Mouse (Mus musculus): ENCODE results near the gene Cdkn1c. TPM values are rescaled to one million over a fixed set of nuclear protein-coding genes. Genes with fewer than 3 reads are reported as not detected.

The Cdkn1c gene
- polyA plus RNA-seq, 1 experiment from 2014 or later = 173 TPM

- Histone ChIP-seq H3K4me1 (ENCODE audit: control insufficient read depth, low read depth, low read length) (no peaks in the 10 kb centered on the region), H3K27ac (ENCODE audit: low read length) (no peak overlapping the region), H3K4me2 (ENCODE audit: low read depth, low read length) (no peak overlapping the region), H3K36me3 (ENCODE audit: control insufficient read depth, insufficient read depth) (no peaks in the 10 kb centered on the region), H3K9me3 (replicated peaks; ENCODE audit: control insufficient read depth, low read length) (no peaks in the 10 kb centered on the region), H3K27me3 (ENCODE audit: control insufficient read depth, insufficient read depth, low read depth, low read length) (peaks cover 20% of the 10 kb centered on the region), H3K4me3 (ENCODE audit: low read depth, low read length) (no peak overlapping the region), H3K9ac (ENCODE audit: low read depth, low read length) (no peak overlapping the region)
- ATAC-seq (ENCODE audit: low read depth) = no peak
- WGBS (ENCODE audit: insufficient replicate concordance) = 62% methylated on average over 7 of the region's 7 CpGs
Observed at GRCm38 (mm10) chr7:143433331-143433730, 27.5 kb downstream of the Cdkn1c start.

GRCm38 (mm10) chr7:143432631-143433030 lies 28.2 kb downstream of the Cdkn1c start:
- no peak for ATAC-seq (ENCODE audit: low read depth)
- H3K4me3 ChIP-seq (ENCODE audit: low read depth, low read length) = no peak overlapping the region
- no peaks in the 10 kb centered on the region for H3K4me1 ChIP-seq (ENCODE audit: control insufficient read depth, low read depth, low read length)
- WGBS (ENCODE audit: insufficient replicate concordance) = 40% methylated on average over 1 of the region's 1 CpGs
- H3K9ac ChIP-seq (ENCODE audit: low read depth, low read length) = no peak overlapping the region
- H3K9me3 ChIP-seq (replicated peaks; ENCODE audit: control insufficient read depth, low read length) = no peaks in the 10 kb centered on the region
- H3K4me2 ChIP-seq (ENCODE audit: low read depth, low read length) = no peak overlapping the region
- no peak overlapping the region for H3K27ac ChIP-seq (ENCODE audit: low read length)
- no peaks in the 10 kb centered on the region for H3K36me3 ChIP-seq (ENCODE audit: control insufficient read depth, insufficient read depth)
- H3K27me3 ChIP-seq (ENCODE audit: control insufficient read depth, insufficient read depth, low read depth, low read length) = peaks cover 13% of the 10 kb centered on the region

DNA sequence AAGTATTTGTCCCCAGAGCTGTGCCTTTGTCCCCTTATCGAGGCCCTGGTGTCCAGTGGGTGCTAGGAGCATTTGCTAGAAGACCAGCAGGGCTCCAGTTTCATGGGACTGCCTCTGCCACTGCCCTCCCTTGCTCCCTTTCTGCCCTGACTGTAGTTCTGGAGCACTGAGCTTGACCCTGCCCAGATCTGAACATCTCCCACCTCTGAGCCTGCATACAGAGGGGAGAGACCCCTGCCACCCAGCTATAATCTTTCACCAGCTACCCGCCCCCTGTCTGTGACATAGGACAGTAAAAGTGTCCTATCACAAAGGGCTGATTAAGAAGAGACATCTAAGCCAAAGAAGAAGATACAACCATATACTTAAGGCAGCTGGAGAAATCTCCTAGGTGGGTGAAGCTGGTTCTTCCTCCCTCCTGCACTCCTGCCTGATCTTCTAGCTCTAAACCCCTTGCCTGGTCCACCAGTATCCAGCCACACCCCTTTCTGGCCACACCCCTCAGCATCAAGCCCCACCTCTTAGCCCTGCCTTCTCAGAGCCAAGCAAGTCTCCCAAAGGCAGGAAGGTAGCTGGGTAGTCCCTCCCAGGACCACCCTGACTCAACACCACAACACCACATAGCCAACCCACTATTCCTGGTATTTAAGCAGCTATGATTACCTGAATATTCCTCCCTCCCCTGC lies 31.9 kb downstream of the Cdkn1c start:
- WGBS (ENCODE audit: insufficient replicate concordance) = 43% methylated on average over 2 of the region's 2 CpGs
- ATAC-seq (ENCODE audit: low read depth) = no peak

DNA sequence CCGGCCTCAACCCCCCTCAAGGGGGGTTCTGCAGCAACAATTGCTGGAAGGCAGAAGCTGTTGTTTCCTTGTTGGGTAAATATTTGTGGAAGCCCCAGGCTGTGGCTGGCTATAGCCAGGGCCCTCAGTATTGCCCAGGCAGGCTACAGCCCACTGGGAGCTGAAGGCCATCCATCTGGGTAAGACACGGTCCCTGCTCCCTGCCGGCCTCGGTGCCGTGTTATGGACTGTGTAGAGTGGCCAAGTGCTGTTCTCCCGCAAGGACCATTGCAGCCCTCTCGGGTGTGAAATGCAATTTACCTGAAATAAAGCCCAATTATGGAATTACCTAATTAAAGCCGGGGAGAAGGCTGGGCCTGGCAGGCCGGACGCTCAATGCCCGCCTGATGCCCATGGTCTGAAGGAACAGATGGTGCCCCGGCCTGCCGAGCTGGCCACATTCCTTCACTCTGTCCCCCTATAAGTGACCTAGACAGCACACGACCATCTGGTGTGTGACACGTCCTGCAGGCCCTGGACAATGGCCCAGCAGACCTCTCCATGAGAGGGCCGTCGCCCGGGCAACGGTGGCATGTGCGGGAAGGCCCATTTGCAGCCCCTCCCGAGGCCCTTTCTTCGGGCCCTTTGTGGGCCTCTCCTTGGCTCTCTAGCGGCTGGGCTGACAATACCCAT lies 32.6 kb downstream of the Cdkn1c start:
- ATAC-seq (ENCODE audit: low read depth) = no peak
- H3K4me1 ChIP-seq (ENCODE audit: control insufficient read depth, low read depth, low read length) = no peaks in the 10 kb centered on the region
- no peaks in the 10 kb centered on the region for H3K9me3 ChIP-seq (replicated peaks; ENCODE audit: control insufficient read depth, low read length)
- H3K36me3 ChIP-seq (ENCODE audit: control insufficient read depth, insufficient read depth) = no peaks in the 10 kb centered on the region
- 68% methylated on average over 23 of the region's 23 CpGs for WGBS (ENCODE audit: insufficient replicate concordance)
- H3K27ac ChIP-seq (ENCODE audit: low read length) = no peak overlapping the region
- H3K27me3 ChIP-seq (ENCODE audit: control insufficient read depth, insufficient read depth, low read depth, low read length) = no peaks in the 10 kb centered on the region
- no peak overlapping the region for H3K4me2 ChIP-seq (ENCODE audit: low read depth, low read length)
- H3K9ac ChIP-seq (ENCODE audit: low read depth, low read length) = no peak overlapping the region
- no peak overlapping the region for H3K4me3 ChIP-seq (ENCODE audit: low read depth, low read length)

More for the DNA sequence above, 31.9 kb downstream of the Cdkn1c start:
- no peak overlapping the region for H3K4me3 ChIP-seq (ENCODE audit: low read depth, low read length)
- no peaks in the 10 kb centered on the region for H3K9me3 ChIP-seq (replicated peaks; ENCODE audit: control insufficient read depth, low read length)
- no peak overlapping the region for H3K4me2 ChIP-seq (ENCODE audit: low read depth, low read length)
- H3K4me1 ChIP-seq (ENCODE audit: control insufficient read depth, low read depth, low read length) = no peaks in the 10 kb centered on the region
- no peaks in the 10 kb centered on the region for H3K27me3 ChIP-seq (ENCODE audit: control insufficient read depth, insufficient read depth, low read depth, low read length)
- H3K9ac ChIP-seq (ENCODE audit: low read depth, low read length) = no peak overlapping the region
- no peak overlapping the region for H3K27ac ChIP-seq (ENCODE audit: low read length)
- H3K36me3 ChIP-seq (ENCODE audit: control insufficient read depth, insufficient read depth) = no peaks in the 10 kb centered on the region

DNA sequence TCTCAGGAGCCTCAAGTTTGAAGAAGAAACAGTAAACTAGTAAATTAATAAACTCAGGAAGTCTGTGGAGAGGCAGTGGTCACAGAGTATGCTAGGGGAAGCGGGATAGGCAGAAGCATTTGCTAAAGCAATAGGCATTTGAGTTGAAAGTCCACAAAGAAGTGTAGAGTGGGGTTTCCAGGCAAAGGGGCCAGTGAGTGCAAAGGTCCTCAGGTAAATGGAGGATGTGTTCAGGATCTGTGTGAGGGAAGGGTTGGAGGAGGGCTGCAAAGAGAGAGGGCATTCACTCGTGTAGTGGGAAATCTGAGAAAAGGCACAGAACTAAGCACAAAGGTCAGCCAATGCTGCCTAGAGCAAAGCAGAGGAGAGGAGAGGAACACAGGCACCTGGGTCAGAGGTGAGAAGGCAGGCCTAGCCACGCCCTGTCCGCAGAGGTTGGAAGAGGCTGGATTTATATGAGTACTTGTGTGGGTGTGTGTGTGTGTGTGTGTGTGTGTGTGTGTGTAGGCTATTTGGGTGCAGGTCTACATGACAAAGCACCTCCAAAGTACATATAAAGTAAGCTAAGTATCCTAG lies 41.2 kb downstream of the Cdkn1c start:
- Histone ChIP-seq H3K36me3 (ENCODE audit: control insufficient read depth, insufficient read depth) (no peaks in the 10 kb centered on the region), H3K4me1 (ENCODE audit: control insufficient read depth, low read depth, low read length) (no peaks in the 10 kb centered on the region; the same call in none of the 2 replicates), H3K4me3 (ENCODE audit: low read depth, low read length) (no peak overlapping the region), H3K27me3 (ENCODE audit: control insufficient read depth, insufficient read depth, low read depth, low read length) (no peaks in the 10 kb centered on the region), H3K9me3 (replicated peaks; ENCODE audit: control insufficient read depth, low read length) (no peaks in the 10 kb centered on the region), H3K4me2 (ENCODE audit: low read depth, low read length) (no peak overlapping the region), H3K9ac (ENCODE audit: low read depth, low read length) (no peak overlapping the region), H3K27ac (ENCODE audit: low read length) (peak overlapping the region; percentile 38; the same call in 1 of the 2 replicates)
- peak; percentile 61 for ATAC-seq (ENCODE audit: low read depth)
- WGBS (ENCODE audit: insufficient replicate concordance) = 43% methylated on average over 4 of the region's 4 CpGs

- Histone ChIP-seq H3K27ac (ENCODE audit: low read length) (no peak overlapping the region), H3K4me2 (ENCODE audit: low read depth, low read length) (no peak overlapping the region), H3K4me1 (ENCODE audit: control insufficient read depth, low read depth, low read length) (no peaks in the 10 kb centered on the region; the same call in none of the 2 replicates), H3K27me3 (ENCODE audit: control insufficient read depth, insufficient read depth, low read depth, low read length) (no peaks in the 10 kb centered on the region), H3K9me3 (replicated peaks; ENCODE audit: control insufficient read depth, low read length) (no peaks in the 10 kb centered on the region), H3K9ac (ENCODE audit: low read depth, low read length) (no peak overlapping the region), H3K36me3 (ENCODE audit: control insufficient read depth, insufficient read depth) (no peaks in the 10 kb centered on the region), H3K4me3 (ENCODE audit: low read depth, low read length) (no peak overlapping the region)
- 59% methylated on average over 5 of the region's 5 CpGs for WGBS (ENCODE audit: insufficient replicate concordance)
- ATAC-seq (ENCODE audit: low read depth) = no peak
Observed at GRCm38 (mm10) chr7:143417875-143418274, 43.0 kb downstream of the Cdkn1c start.

GRCm38 (mm10) chr7:143416406-143416805 lies 44.4 kb downstream of the Cdkn1c start:
- 75% methylated on average over 12 of the region's 12 CpGs for WGBS (ENCODE audit: insufficient replicate concordance)
- Histone ChIP-seq H3K4me3 (ENCODE audit: low read depth, low read length) (no peak overlapping the region), H3K4me1 (ENCODE audit: control insufficient read depth, low read depth, low read length) (no peaks in the 10 kb centered on the region; the same call in none of the 2 replicates), H3K36me3 (ENCODE audit: control insufficient read depth, insufficient read depth) (no peaks in the 10 kb centered on the region), H3K27me3 (ENCODE audit: control insufficient read depth, insufficient read depth, low read depth, low read length) (no peaks in the 10 kb centered on the region), H3K4me2 (ENCODE audit: low read depth, low read length) (no peak overlapping the region), H3K9me3 (replicated peaks; ENCODE audit: control insufficient read depth, low read length) (no peaks in the 10 kb centered on the region), H3K9ac (ENCODE audit: low read depth, low read length) (no peak overlapping the region), H3K27ac (ENCODE audit: low read length) (no peak overlapping the region)
- ATAC-seq (ENCODE audit: low read depth) = no peak

DNA sequence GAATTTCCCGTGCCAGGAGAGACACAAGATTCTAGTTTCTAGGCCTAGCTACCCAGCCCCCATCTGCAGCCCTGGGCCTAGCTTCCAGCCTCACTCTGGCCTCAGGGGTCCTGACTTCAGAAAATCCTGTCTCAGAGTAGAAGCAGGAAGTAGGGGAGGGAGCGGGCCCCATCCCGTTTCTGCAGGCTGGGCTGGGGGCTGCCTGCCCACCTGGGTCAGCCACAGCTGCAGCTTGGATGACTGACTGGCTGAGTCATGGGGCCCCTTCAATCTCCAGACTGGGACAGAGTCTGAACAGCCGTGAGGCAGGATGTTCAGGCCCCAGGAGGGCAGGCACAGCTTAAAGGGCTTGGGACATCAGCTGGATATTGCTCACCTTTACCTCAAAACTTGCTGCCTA lies 45.8 kb downstream of the Cdkn1c start:
- Histone ChIP-seq H3K4me3 (ENCODE audit: low read depth, low read length) (no peak overlapping the region), H3K36me3 (ENCODE audit: control insufficient read depth, insufficient read depth) (no peaks in the 10 kb centered on the region), H3K4me2 (ENCODE audit: low read depth, low read length) (no peak overlapping the region), H3K27ac (ENCODE audit: low read length) (no peak overlapping the region), H3K27me3 (ENCODE audit: control insufficient read depth, insufficient read depth, low read depth, low read length) (no peaks in the 10 kb centered on the region), H3K4me1 (ENCODE audit: control insufficient read depth, low read depth, low read length) (no peaks in the 10 kb centered on the region; the same call in none of the 2 replicates), H3K9me3 (replicated peaks; ENCODE audit: control insufficient read depth, low read length) (no peaks in the 10 kb centered on the region), H3K9ac (ENCODE audit: low read depth, low read length) (no peak overlapping the region)
- no peak for ATAC-seq (ENCODE audit: low read depth)
- WGBS (ENCODE audit: insufficient replicate concordance) = 22% methylated on average over 4 of the region's 4 CpGs

DNA sequence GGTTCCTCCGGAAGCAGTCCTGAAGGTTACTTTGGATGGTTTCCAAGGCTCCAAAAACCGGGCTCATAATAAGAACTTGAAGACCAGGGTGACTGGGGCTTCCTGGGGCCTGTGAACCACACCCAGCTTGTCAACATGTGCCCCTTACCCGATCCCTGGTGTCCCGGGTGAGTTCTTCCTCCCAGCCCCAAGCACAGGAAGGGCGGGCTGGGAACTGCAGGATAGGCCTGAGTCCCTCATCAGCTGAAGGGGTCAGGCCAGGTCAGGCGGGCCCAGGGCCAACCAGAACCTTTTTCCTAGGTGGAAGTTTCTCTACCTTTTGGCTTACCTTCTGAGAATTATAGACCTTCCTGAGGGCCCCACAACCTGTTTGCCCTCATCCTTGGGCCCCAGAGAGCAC lies 48.2 kb downstream of the Cdkn1c start:
- H3K36me3 ChIP-seq (ENCODE audit: control insufficient read depth, insufficient read depth) = no peaks in the 10 kb centered on the region
- 44% methylated on average over 6 of the region's 6 CpGs for WGBS (ENCODE audit: insufficient replicate concordance)
- no peaks in the 10 kb centered on the region for H3K27me3 ChIP-seq (ENCODE audit: control insufficient read depth, insufficient read depth, low read depth, low read length)
- no peak overlapping the region for H3K9ac ChIP-seq (ENCODE audit: low read depth, low read length)
- ATAC-seq (ENCODE audit: low read depth) = no peak
- no peak overlapping the region for H3K4me3 ChIP-seq (ENCODE audit: low read depth, low read length)
- H3K9me3 ChIP-seq (replicated peaks; ENCODE audit: control insufficient read depth, low read length) = no peaks in the 10 kb centered on the region
- H3K4me2 ChIP-seq (ENCODE audit: low read depth, low read length) = no peak overlapping the region
- no peak overlapping the region for H3K27ac ChIP-seq (ENCODE audit: low read length)
- H3K4me1 ChIP-seq (ENCODE audit: control insufficient read depth, low read depth, low read length) = no peaks in the 10 kb centered on the region

All from liver, embryonic 16.5 days (tissue).